Mouse (Mus musculus): ENCODE results near the gene Itga11. TPM values are rescaled to one million over a fixed set of nuclear protein-coding genes. Genes with fewer than 3 reads are reported as not detected.

Itga11 gene
- 1.2 and 1.4 TPM in 2 replicates for polyA plus RNA-seq (2011; ENCODE audit: insufficient read depth, insufficient read length, low read depth, missing spikeins)

DNA sequence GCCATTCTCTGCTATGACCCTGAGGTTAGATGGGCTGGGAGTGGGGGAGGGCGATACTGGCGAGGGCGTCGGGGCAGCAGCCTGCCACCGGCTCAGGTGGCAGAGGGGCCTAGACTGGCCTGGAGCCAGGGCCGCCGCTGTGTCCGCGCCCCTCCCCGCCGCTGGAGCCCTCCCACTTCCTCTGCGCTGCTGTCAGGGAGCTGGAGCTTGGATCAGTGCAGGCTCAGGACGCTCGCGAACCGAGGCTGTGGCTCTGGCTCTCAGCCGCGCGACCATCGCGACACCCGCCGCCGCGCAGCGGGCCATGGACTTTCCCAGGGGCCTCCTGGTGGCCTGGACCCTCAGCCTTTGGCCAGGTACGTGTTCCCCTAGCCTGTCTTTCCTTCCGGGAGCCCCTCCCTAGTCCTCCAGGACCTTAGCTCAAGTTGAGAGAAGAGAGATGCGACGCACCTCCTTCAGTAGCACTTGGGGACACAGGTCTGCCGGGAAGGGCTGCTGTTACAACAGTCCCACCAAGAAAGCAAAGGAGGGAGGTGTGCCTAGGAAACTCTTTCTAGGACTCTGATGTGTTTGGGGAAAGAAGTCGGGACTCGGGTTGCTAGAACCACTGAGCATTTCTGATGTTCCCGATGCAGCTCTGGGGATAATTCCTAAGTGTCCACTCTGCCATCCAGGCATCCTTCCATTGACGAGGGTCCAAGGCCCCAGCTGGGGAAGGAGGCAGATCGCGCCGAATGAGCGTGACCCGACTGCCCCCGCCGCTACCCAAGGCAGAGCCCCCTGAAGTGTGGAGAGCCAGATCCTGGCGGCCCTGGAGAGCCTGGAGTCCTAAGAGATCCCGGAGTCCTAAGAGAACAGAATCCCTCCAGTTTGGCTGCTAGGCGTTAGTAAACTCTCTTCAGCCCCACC is at the start of gene Itga11:
Gene Itga11, plus strand, starts transcription at position 186 of the 909 bp plus-strand sequence.
- Histone ChIP-seq H3K9ac (ENCODE audit: low read depth, poor library complexity, severe bottlenecking) (no peak within 1 kb of the TSS), H3K9me3 (replicated peaks; ENCODE audit: control insufficient read depth, insufficient read depth, low read length, poor library complexity, severe bottlenecking) (no peaks in the 10 kb centered on the region), H3K36me3 (ENCODE audit: control insufficient read depth, insufficient read depth, low read length, poor library complexity, severe bottlenecking) (no peaks in the 10 kb centered on the region), H3K4me1 (ENCODE audit: control insufficient read depth, insufficient read depth, low read length) (no peaks in the 10 kb centered on the region), H3K4me3 (ENCODE audit: low read depth, low read length) (peak within 1 kb of the TSS; percentile 40), H3K27ac (ENCODE audit: insufficient read depth, low read length) (no peak within 1 kb of the TSS), H3K27me3 (ENCODE audit: control insufficient read depth, insufficient read depth, low read length, poor library complexity, severe bottlenecking) (no peaks in the 10 kb centered on the region; the same call in 1 of the 2 replicates)
- no peak for TF ChIP-seq EP300 (IDR thresholded peaks at IDR 0.05; ENCODE audit: insufficient read depth, low read depth, low read length)
- TF ChIP-seq POLR2A (IDR thresholded peaks at IDR 0.05; ENCODE audit: insufficient read depth, low read length), result no peak
- no peak for TF ChIP-seq CTCF (IDR thresholded peaks at IDR 0.05; ENCODE audit: low read depth, low read length)

- TF ChIP-seq EP300 (IDR thresholded peaks at IDR 0.05; ENCODE audit: insufficient read depth, low read depth, low read length) (no peak), POLR2A (IDR thresholded peaks at IDR 0.05; ENCODE audit: insufficient read depth, low read length) (no peak), CTCF (IDR thresholded peaks at IDR 0.05; ENCODE audit: low read depth, low read length) (no peak)
- no peak overlapping the region for H3K9ac ChIP-seq (ENCODE audit: low read depth, poor library complexity, severe bottlenecking)
- no peaks in the 10 kb centered on the region for H3K4me1 ChIP-seq (ENCODE audit: control insufficient read depth, insufficient read depth, low read length)
- no peak overlapping the region for H3K27ac ChIP-seq (ENCODE audit: insufficient read depth, low read length)
- H3K4me3 ChIP-seq (ENCODE audit: low read depth, low read length), result no peak overlapping the region
- H3K36me3 ChIP-seq (ENCODE audit: control insufficient read depth, insufficient read depth, low read length, poor library complexity, severe bottlenecking), result no peaks in the 10 kb centered on the region
- no peaks in the 10 kb centered on the region; the same call in 1 of the 2 replicates for H3K27me3 ChIP-seq (ENCODE audit: control insufficient read depth, insufficient read depth, low read length, poor library complexity, severe bottlenecking)
- no peaks in the 10 kb centered on the region for H3K9me3 ChIP-seq (replicated peaks; ENCODE audit: control insufficient read depth, insufficient read depth, low read length, poor library complexity, severe bottlenecking)
Measured at GRCm38 (mm10) chr9:62630631-62631240, 46.9 kb upstream of the Itga11 start.

DNA sequence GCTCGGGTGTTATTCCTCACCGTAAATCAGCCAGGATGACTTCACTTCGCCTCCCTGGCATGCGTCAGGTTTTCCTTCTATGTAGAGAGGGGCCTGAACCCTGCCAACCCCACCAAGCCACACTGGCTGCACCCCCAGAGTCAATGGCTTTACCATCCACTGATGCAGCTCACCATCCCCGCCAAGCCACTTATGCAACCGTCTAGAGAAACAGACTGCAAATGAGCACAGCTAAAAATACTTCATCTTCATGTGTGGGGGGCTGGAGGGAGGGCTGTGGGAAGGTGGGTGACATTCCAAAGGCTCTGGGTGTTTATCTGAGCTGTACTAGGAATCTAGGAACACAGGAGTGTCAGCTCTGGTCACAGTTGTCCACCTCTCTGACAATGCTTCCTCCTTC is 45.2 kb upstream of the Itga11 start:
- no peaks in the 10 kb centered on the region for H3K4me1 ChIP-seq (ENCODE audit: control insufficient read depth, insufficient read depth, low read length)
- no peaks in the 10 kb centered on the region for H3K9me3 ChIP-seq (replicated peaks; ENCODE audit: control insufficient read depth, insufficient read depth, low read length, poor library complexity, severe bottlenecking)
- no peak for TF ChIP-seq EP300 (IDR thresholded peaks at IDR 0.05; ENCODE audit: insufficient read depth, low read depth, low read length)
- TF ChIP-seq CTCF (IDR thresholded peaks at IDR 0.05; ENCODE audit: low read depth, low read length), result no peak
- no peak for TF ChIP-seq POLR2A (IDR thresholded peaks at IDR 0.05; ENCODE audit: insufficient read depth, low read length)
- H3K9ac ChIP-seq (ENCODE audit: low read depth, poor library complexity, severe bottlenecking), result no peak overlapping the region
- H3K27ac ChIP-seq (ENCODE audit: insufficient read depth, low read length), result no peak overlapping the region
- H3K27me3 ChIP-seq (ENCODE audit: control insufficient read depth, insufficient read depth, low read length, poor library complexity, severe bottlenecking), result no peaks in the 10 kb centered on the region; the same call in 1 of the 2 replicates
- no peak overlapping the region for H3K4me3 ChIP-seq (ENCODE audit: low read depth, low read length)
- H3K36me3 ChIP-seq (ENCODE audit: control insufficient read depth, insufficient read depth, low read length, poor library complexity, severe bottlenecking), result no peaks in the 10 kb centered on the region

GRCm38 (mm10) chr9:62638045-62638444 is 39.6 kb upstream of the Itga11 start:
- Histone ChIP-seq H3K4me1 (ENCODE audit: control insufficient read depth, insufficient read depth, low read length) (no peaks in the 10 kb centered on the region), H3K9ac (ENCODE audit: low read depth, poor library complexity, severe bottlenecking) (no peak overlapping the region), H3K4me3 (ENCODE audit: low read depth, low read length) (no peak overlapping the region), H3K27ac (ENCODE audit: insufficient read depth, low read length) (no peak overlapping the region), H3K9me3 (replicated peaks; ENCODE audit: control insufficient read depth, insufficient read depth, low read length, poor library complexity, severe bottlenecking) (no peaks in the 10 kb centered on the region), H3K27me3 (ENCODE audit: control insufficient read depth, insufficient read depth, low read length, poor library complexity, severe bottlenecking) (no peaks in the 10 kb centered on the region), H3K36me3 (ENCODE audit: control insufficient read depth, insufficient read depth, low read length, poor library complexity, severe bottlenecking) (no peaks in the 10 kb centered on the region)
- TF ChIP-seq EP300 (IDR thresholded peaks at IDR 0.05; ENCODE audit: insufficient read depth, low read depth, low read length), result no peak
- no peak for TF ChIP-seq CTCF (IDR thresholded peaks at IDR 0.05; ENCODE audit: low read depth, low read length)
- TF ChIP-seq POLR2A (IDR thresholded peaks at IDR 0.05; ENCODE audit: insufficient read depth, low read length), result no peak

DNA sequence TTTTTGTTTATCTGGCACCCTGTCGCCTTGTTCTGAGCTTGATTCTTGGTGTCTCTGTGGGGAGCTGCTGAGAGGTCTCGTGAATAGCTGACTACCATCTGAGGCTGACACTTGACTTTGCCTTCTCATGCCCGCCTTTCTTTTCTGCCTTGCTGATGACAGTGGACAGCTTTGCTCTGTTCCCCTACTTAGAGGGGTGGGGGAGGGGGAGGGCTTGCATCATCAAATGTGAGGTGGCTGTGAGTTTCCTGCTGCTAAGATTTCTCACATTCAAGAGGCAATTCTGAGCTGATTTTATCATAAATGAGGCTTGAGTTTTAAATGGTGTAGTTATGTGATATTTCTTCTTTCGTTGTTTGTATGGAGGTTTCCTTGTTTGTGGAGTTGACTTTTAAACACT is 37.9 kb upstream of the Itga11 start:
- no peak for TF ChIP-seq CTCF (IDR thresholded peaks at IDR 0.05; ENCODE audit: low read depth, low read length)
- no peak for TF ChIP-seq EP300 (IDR thresholded peaks at IDR 0.05; ENCODE audit: insufficient read depth, low read depth, low read length)
- no peak for TF ChIP-seq POLR2A (IDR thresholded peaks at IDR 0.05; ENCODE audit: insufficient read depth, low read length)
- no peaks in the 10 kb centered on the region for H3K4me1 ChIP-seq (ENCODE audit: control insufficient read depth, insufficient read depth, low read length)
- no peaks in the 10 kb centered on the region for H3K36me3 ChIP-seq (ENCODE audit: control insufficient read depth, insufficient read depth, low read length, poor library complexity, severe bottlenecking)
- H3K9ac ChIP-seq (ENCODE audit: low read depth, poor library complexity, severe bottlenecking), result no peak overlapping the region
- no peaks in the 10 kb centered on the region for H3K27me3 ChIP-seq (ENCODE audit: control insufficient read depth, insufficient read depth, low read length, poor library complexity, severe bottlenecking)
- H3K27ac ChIP-seq (ENCODE audit: insufficient read depth, low read length), result no peak overlapping the region
- H3K4me3 ChIP-seq (ENCODE audit: low read depth, low read length), result no peak overlapping the region
- H3K9me3 ChIP-seq (replicated peaks; ENCODE audit: control insufficient read depth, insufficient read depth, low read length, poor library complexity, severe bottlenecking), result no peaks in the 10 kb centered on the region
